Mouse (Mus musculus) brain, embryonic 14.5 days (tissue): ENCODE data around the gene Gtf3a.

Experiments used
- CTCF ChIP-seq: fragments of 200-500 bp; IDR thresholded peaks from 2 replicates; pipeline ENCODE4 v1.5.1; 2012; ENCODE audit warnings: inconsistent platforms, mild to moderate bottlenecking, moderate library complexity, borderline replicate concordance; ENCODE audit not compliant: insufficient read depth, insufficient read length; ENCODE audit errors: extremely low read depth
- POLR2A ChIP-seq: fragments of 200-500 bp; IDR thresholded peaks from 2 replicates; pipeline ENCODE4 v1.6.1; 2012; ENCODE audit warnings: mild to moderate bottlenecking, inconsistent platforms, borderline replicate concordance; ENCODE audit not compliant: poor library complexity, insufficient read depth, insufficient read length, severe bottlenecking; ENCODE audit errors: extremely low read depth

DNA sequence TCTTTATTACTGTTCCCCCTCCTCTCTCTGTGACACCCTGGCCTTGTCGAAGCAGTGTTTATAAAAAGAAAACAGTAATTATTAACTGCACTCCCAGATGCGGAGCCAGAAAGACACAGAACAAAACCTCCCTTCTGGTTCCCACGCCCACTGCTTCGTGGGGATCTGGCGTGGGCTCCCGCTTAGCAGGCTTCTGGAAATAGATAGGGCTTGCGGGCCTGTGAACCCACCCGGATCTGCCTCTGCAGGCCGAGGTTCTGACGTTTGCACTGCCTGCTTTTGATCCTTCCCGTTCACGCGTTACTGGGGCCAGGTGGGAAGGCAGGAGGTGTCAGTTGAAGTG is 26.3 kb downstream of the Gtf3a start:
- TF ChIP-seq POLR2A (no peak), CTCF (no peak)
